Mouse (Mus musculus) lung, postnatal 0 days (tissue): ENCODE measurements around the gene Lmo2.

Source experiments
- CTCF ChIP-seq: IDR thresholded peaks from 2 replicates; pipeline ENCODE4 v1.5.1; 2016; ENCODE audit warnings: antibody characterized with exemption, mild to moderate bottlenecking
- EP300 ChIP-seq: IDR thresholded peaks from 2 replicates; pipeline ENCODE4 v1.6.1; 2016; ENCODE audit warnings: antibody characterized with exemption, mild to moderate bottlenecking, control low read depth

DNA sequence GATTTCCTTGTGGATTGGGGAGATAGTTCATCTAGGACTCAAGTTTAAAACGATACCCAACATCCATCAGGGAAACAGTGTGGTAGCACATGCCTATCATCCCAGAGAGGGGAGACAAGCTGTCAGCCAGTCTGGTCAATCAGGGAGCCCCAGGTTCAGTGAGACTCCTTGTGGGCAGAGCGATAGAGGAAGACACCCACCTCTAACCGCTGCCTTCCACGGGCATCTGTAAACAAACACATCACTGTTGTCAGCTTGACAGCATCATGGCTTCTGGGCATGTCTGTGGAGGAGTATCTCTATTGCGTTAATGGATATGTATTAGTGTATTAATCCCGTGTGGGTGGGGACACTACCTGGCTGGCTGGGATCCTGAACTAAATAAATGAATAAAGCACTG is 919 bp upstream of the Lmo2 start:
- no peak for TF ChIP-seq CTCF
- no peak for TF ChIP-seq EP300
